Mouse (Mus musculus) embryonic facial prominence, embryonic 12.5 days (tissue): ENCODE measurements around the gene Parp14. TPM values are rescaled to one million over a fixed set of nuclear protein-coding genes. Genes with fewer than 3 reads are reported as not detected.

Source experiments
- ATAC-seq: fragments of 200-750 bp; cut with Nextera tagmentation; 2 replicates; pipeline ENCODE4 v1.8.0; 2017; ENCODE audit not compliant: insufficient number of reproducible peaks, insufficient read depth, low FRiP score, low TSS enrichment
- H3K27ac ChIP-seq: fragments of 300-500 bp; sonication (generic); 2 replicates; pipeline ENCODE4 v1.5.1; 2016; ENCODE audit warnings: mild to moderate bottlenecking
- H3K27me3 ChIP-seq: fragments of 300-500 bp; sonication (generic); 2 replicates; pipeline ENCODE4 v1.6.1; 2016; ENCODE audit warnings: mild to moderate bottlenecking, moderate library complexity
- H3K36me3 ChIP-seq: fragments of 300-500 bp; sonication (generic); 2 replicates; pipeline ENCODE4 v1.6.1; 2016; ENCODE audit warnings: mild to moderate bottlenecking
- H3K4me1 ChIP-seq: fragments of 300-500 bp; sonication (generic); 2 replicates; pipeline ENCODE4 v1.6.1; 2016
- H3K4me2 ChIP-seq: fragments of 300-500 bp; sonication (generic); replicated peaks from 2 replicates; pipeline ENCODE4 v1.6.1; 2016; ENCODE audit warnings: mild to moderate bottlenecking, moderate library complexity
- H3K4me3 ChIP-seq: fragments of 300-500 bp; sonication (generic); 2 replicates; pipeline ENCODE4 v1.5.1; 2016; ENCODE audit warnings: mild to moderate bottlenecking
- H3K9ac ChIP-seq: fragments of 300-500 bp; sonication (generic); 2 replicates; pipeline ENCODE4 v1.6.1; 2016; ENCODE audit warnings: mild to moderate bottlenecking, moderate library complexity
- H3K9me3 ChIP-seq: fragments of 300-500 bp; sonication (generic); 2 replicates; pipeline ENCODE4 v1.6.1; 2016; ENCODE audit warnings: mild to moderate bottlenecking, moderate library complexity
- whole genome bisulfite sequencing: fragments of 180-500 bp; shearing (Covaris S2); methylation state at CpG from one replicate; pipeline ENCODE4 v1.1.7; 2016; 5-methylcytosine and 5-hydroxymethylcytosine counted together
- polyA plus RNA-seq: library from polyadenylated mRNA; unstranded; fragments of >200 nt; fragmentation: Nextera tagmentation; extraction: Ambion mirVana; gene quantifications from 2 replicates; pipeline ENCODE4 v1.2.1, GENCODE M21; 2016

Gene Parp14
- polyA plus RNA-seq, 1 experiment from 2014 or later, result 0.50 TPM

- Histone ChIP-seq H3K27ac (no peak overlapping the region), H3K27me3 (no peaks in the 10 kb centered on the region), H3K4me3 (no peak overlapping the region), H3K9ac (no peak overlapping the region), H3K4me1 (no peaks in the 10 kb centered on the region), H3K9me3 (no peaks in the 10 kb centered on the region), H3K4me2 (no peak overlapping the region), H3K36me3 (no peaks in the 10 kb centered on the region; the same call in 1 of the 2 replicates)
- ATAC-seq, result no peak
- WGBS, result 86% methylated on average over 3 of the region's 3 CpGs
Observed at GRCm38 (mm10) chr16:35813119-35813518, 58.2 kb downstream of the Parp14 start.

- ATAC-seq, result no peak
- no peak overlapping the region for H3K27ac ChIP-seq
- no peak overlapping the region for H3K4me2 ChIP-seq
- no peak overlapping the region for H3K9ac ChIP-seq
- H3K9me3 ChIP-seq, result no peaks in the 10 kb centered on the region
- no peak overlapping the region for H3K4me3 ChIP-seq
- no peaks in the 10 kb centered on the region for H3K27me3 ChIP-seq
- WGBS, result 94% methylated on average over 2 of the region's 2 CpGs
- H3K36me3 ChIP-seq, result no peaks in the 10 kb centered on the region
- no peaks in the 10 kb centered on the region for H3K4me1 ChIP-seq
Observed at GRCm38 (mm10) chr16:35808838-35809237, 62.5 kb downstream of the Parp14 start.

GRCm38 (mm10) chr16:35807663-35807992 lies 63.7 kb downstream of the Parp14 start:
- no peak overlapping the region for H3K27ac ChIP-seq
- WGBS, result 87% methylated on average over 4 of the region's 4 CpGs
- no peaks in the 10 kb centered on the region for H3K4me1 ChIP-seq
- no peak for ATAC-seq
- no peaks in the 10 kb centered on the region for H3K27me3 ChIP-seq
- H3K4me2 ChIP-seq, result no peak overlapping the region
- H3K36me3 ChIP-seq, result 0 out of 2 replicates have a peak, but pooled peaks cover 3% of the 10 kb centered on the region
- no peaks in the 10 kb centered on the region for H3K9me3 ChIP-seq
- H3K9ac ChIP-seq, result no peak overlapping the region
- no peak overlapping the region for H3K4me3 ChIP-seq

- Histone ChIP-seq H3K4me2 (no peak overlapping the region), H3K4me3 (no peak overlapping the region), H3K27ac (no peak overlapping the region), H3K4me1 (no peaks in the 10 kb centered on the region), H3K9me3 (no peaks in the 10 kb centered on the region), H3K27me3 (no peaks in the 10 kb centered on the region), H3K9ac (no peak overlapping the region), H3K36me3 (0 out of 2 replicates have a peak, but pooled peaks cover 3% of the 10 kb centered on the region)
- WGBS, result 90% methylated on average over 6 of the region's 6 CpGs
- no peak for ATAC-seq
Observed at GRCm38 (mm10) chr16:35806973-35807662, 64.2 kb downstream of the Parp14 start.

GRCm38 (mm10) chr16:35803723-35804122 lies 67.6 kb downstream of the Parp14 start:
- no peak overlapping the region for H3K27ac ChIP-seq
- no peak overlapping the region for H3K4me3 ChIP-seq
- WGBS, result 93% methylated on average over 4 of the region's 4 CpGs
- no peaks in the 10 kb centered on the region for H3K27me3 ChIP-seq
- H3K9ac ChIP-seq, result no peak overlapping the region
- peaks cover 12% of the 10 kb centered on the region for H3K36me3 ChIP-seq
- peaks cover 4% of the 10 kb centered on the region; the same call in 1 of the 2 replicates for H3K9me3 ChIP-seq
- H3K4me1 ChIP-seq, result no peaks in the 10 kb centered on the region
- no peak overlapping the region for H3K4me2 ChIP-seq
- no peak for ATAC-seq

GRCm38 (mm10) chr16:35802163-35802562 lies 69.2 kb downstream of the Parp14 start:
- H3K4me1 ChIP-seq, result no peaks in the 10 kb centered on the region
- H3K9ac ChIP-seq, result no peak overlapping the region
- WGBS, result 90% methylated on average over 7 of the region's 7 CpGs
- ATAC-seq, result no peak
- no peaks in the 10 kb centered on the region for H3K27me3 ChIP-seq
- H3K4me2 ChIP-seq, result no peak overlapping the region
- H3K27ac ChIP-seq, result no peak overlapping the region
- peaks cover 16% of the 10 kb centered on the region for H3K36me3 ChIP-seq
- no peak overlapping the region for H3K4me3 ChIP-seq
- peaks cover 4% of the 10 kb centered on the region; the same call in 1 of the 2 replicates for H3K9me3 ChIP-seq

- Histone ChIP-seq H3K27ac (no peak overlapping the region), H3K4me2 (no peak overlapping the region), H3K9ac (no peak overlapping the region), H3K27me3 (no peaks in the 10 kb centered on the region), H3K4me1 (no peaks in the 10 kb centered on the region), H3K9me3 (no peaks in the 10 kb centered on the region), H3K4me3 (no peak overlapping the region), H3K36me3 (peaks cover 7% of the 10 kb centered on the region)
- 76% methylated on average over 6 of the region's 6 CpGs for WGBS
- ATAC-seq, result no peak
Observed at GRCm38 (mm10) chr16:35791962-35792521, 79.3 kb downstream of the Parp14 start.

- H3K36me3 ChIP-seq, result peaks cover 7% of the 10 kb centered on the region
- no peak overlapping the region for H3K4me2 ChIP-seq
- H3K27ac ChIP-seq, result no peak overlapping the region
- no peaks in the 10 kb centered on the region for H3K27me3 ChIP-seq
- no peak overlapping the region for H3K4me3 ChIP-seq
- ATAC-seq, result no peak
- no peak overlapping the region for H3K9ac ChIP-seq
- WGBS, result 94% methylated on average over 6 of the region's 6 CpGs
- no peaks in the 10 kb centered on the region for H3K4me1 ChIP-seq
- no peaks in the 10 kb centered on the region for H3K9me3 ChIP-seq
Observed at GRCm38 (mm10) chr16:35788330-35788729, 83.0 kb downstream of the Parp14 start.

GRCm38 (mm10) chr16:35787568-35788189 lies 83.7 kb downstream of the Parp14 start:
- Histone ChIP-seq H3K4me1 (no peaks in the 10 kb centered on the region), H3K4me3 (no peak overlapping the region), H3K9ac (no peak overlapping the region), H3K27ac (no peak overlapping the region), H3K36me3 (peaks cover 7% of the 10 kb centered on the region), H3K4me2 (no peak overlapping the region), H3K27me3 (no peaks in the 10 kb centered on the region), H3K9me3 (no peaks in the 10 kb centered on the region)
- 83% methylated on average over 8 of the region's 8 CpGs for WGBS
- ATAC-seq, result no peak

GRCm38 (mm10) chr16:35787163-35787562 lies 84.2 kb downstream of the Parp14 start:
- WGBS, result 91% methylated on average over 6 of the region's 6 CpGs
- Histone ChIP-seq H3K27ac (no peak overlapping the region), H3K9ac (no peak overlapping the region), H3K4me3 (no peak overlapping the region), H3K4me2 (no peak overlapping the region), H3K36me3 (peaks cover 7% of the 10 kb centered on the region), H3K9me3 (no peaks in the 10 kb centered on the region), H3K27me3 (no peaks in the 10 kb centered on the region), H3K4me1 (no peaks in the 10 kb centered on the region)
- ATAC-seq, result no peak

GRCm38 (mm10) chr16:35784134-35784725 lies 87.1 kb downstream of the Parp14 start:
- 87% methylated on average over 7 of the region's 7 CpGs for WGBS
- no peaks in the 10 kb centered on the region for H3K4me1 ChIP-seq
- H3K4me3 ChIP-seq, result no peak overlapping the region
- no peak overlapping the region for H3K9ac ChIP-seq
- H3K9me3 ChIP-seq, result no peaks in the 10 kb centered on the region
- no peak for ATAC-seq
- no peaks in the 10 kb centered on the region; the same call in 1 of the 2 replicates for H3K36me3 ChIP-seq
- no peaks in the 10 kb centered on the region for H3K27me3 ChIP-seq
- no peak overlapping the region for H3K27ac ChIP-seq
- no peak overlapping the region for H3K4me2 ChIP-seq

GRCm38 (mm10) chr16:35783207-35783573 lies 88.2 kb downstream of the Parp14 start:
- Histone ChIP-seq H3K9ac (no peak overlapping the region), H3K27me3 (no peaks in the 10 kb centered on the region), H3K9me3 (no peaks in the 10 kb centered on the region), H3K4me2 (no peak overlapping the region), H3K4me3 (no peak overlapping the region), H3K27ac (no peak overlapping the region), H3K4me1 (no peaks in the 10 kb centered on the region), H3K36me3 (no peaks in the 10 kb centered on the region; the same call in 1 of the 2 replicates)
- no peak for ATAC-seq
- WGBS, result 86% methylated on average over 3 of the region's 3 CpGs
